Mouse (Mus musculus) kidney, postnatal 36 days (tissue): ENCODE measurements around the gene Abl2.
"Not testable (repeated sequence)": the region's sequence is repeated elsewhere in the genome, so short reads cannot be mapped to it uniquely, and the experiment has no call there.

Experiments
- DNase-seq, 2 experiments: peaks; one replicate each; pipeline ENCODE4 v3.0.0; 2021 to 2022; ENCODE audit warnings: mixed read lengths in 2 of 2

Gene Abl2

GRCm38 (mm10) chr1:156639455-156639854, 80.9 kb downstream of the Abl2 start:
- no peak for DNase-seq

- peak in 1 of 2 experiments; percentile 46 for DNase-seq
Observed at GRCm38 (mm10) chr1:156640577-156640976, 82.0 kb downstream of the Abl2 start.

GRCm38 (mm10) chr1:156641808-156642207, 83.2 kb downstream of the Abl2 start:
- DNase-seq = no peak

- no peak for DNase-seq
Observed at GRCm38 (mm10) chr1:156642813-156643212, 84.2 kb downstream of the Abl2 start.

GRCm38 (mm10) chr1:156644061-156644460, 85.5 kb downstream of the Abl2 start:
- no peak for DNase-seq

- DNase-seq = peak; percentile 49 to 51
Observed at GRCm38 (mm10) chr1:156644780-156645523, 86.4 kb downstream of the Abl2 start.

GRCm38 (mm10) chr1:156645971-156646370, 87.4 kb downstream of the Abl2 start:
- DNase-seq = no peak

- no peak for DNase-seq
Observed at GRCm38 (mm10) chr1:156648705-156649104, 90.1 kb downstream of the Abl2 start.

GRCm38 (mm10) chr1:156650631-156651030, 92.0 kb downstream of the Abl2 start:
- DNase-seq = no peak

GRCm38 (mm10) chr1:156652189-156652822, 93.7 kb downstream of the Abl2 start:
- no peak for DNase-seq

GRCm38 (mm10) chr1:156654735-156655530, 96.3 kb downstream of the Abl2 start:
- DNase-seq = no peak

GRCm38 (mm10) chr1:156657523-156657922, 98.9 kb downstream of the Abl2 start:
- peak; percentile 26 to 36 for DNase-seq

- no peak for DNase-seq
Observed at GRCm38 (mm10) chr1:156658676-156659075, 100.1 kb downstream of the Abl2 start.

GRCm38 (mm10) chr1:156659906-156660659, 101.5 kb downstream of the Abl2 start:
- peak; percentile 24 for DNase-seq

GRCm38 (mm10) chr1:156660660-156661236, 102.2 kb downstream of the Abl2 start:
- not testable (repeated sequence) for DNase-seq

GRCm38 (mm10) chr1:156665777-156666176, 107.2 kb downstream of the Abl2 start:
- no peak for DNase-seq

GRCm38 (mm10) chr1:156667141-156667926, 108.7 kb downstream of the Abl2 start:
- DNase-seq = no peak

- DNase-seq = peak; percentile 31 to 55
Observed at GRCm38 (mm10) chr1:156668602-156669001, 110.0 kb downstream of the Abl2 start.

- DNase-seq = no peak
Observed at GRCm38 (mm10) chr1:156669208-156669983, 110.8 kb downstream of the Abl2 start.

- no peak for DNase-seq
Observed at GRCm38 (mm10) chr1:156671921-156672320, 113.3 kb downstream of the Abl2 start.
